Mouse (Mus musculus): ENCODE data around the gene Lrch1.

DNA sequence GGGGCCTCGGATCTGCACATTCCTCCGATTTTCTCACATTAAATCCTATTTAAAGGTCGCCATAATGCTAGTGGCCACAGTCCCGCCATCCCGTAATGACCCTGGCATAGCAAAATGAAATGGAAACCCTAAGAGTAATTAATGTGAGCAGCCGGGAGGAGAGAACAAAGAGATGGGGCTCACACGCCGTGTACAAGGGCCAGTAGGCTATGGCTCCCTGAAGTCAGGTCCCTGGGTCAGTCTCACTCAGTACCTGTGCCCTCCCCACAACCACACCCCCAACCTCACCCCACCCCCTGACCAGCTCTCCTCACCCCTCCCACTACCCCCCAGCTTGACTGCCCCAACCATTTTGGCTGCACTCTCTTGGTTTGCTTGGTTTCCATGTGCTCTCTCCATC is 31.6 kb downstream of the Lrch1 start:
- TF ChIP-seq HCFC1 (IDR thresholded peaks at IDR 0.05; ENCODE audit: borderline replicate concordance, insufficient read depth, low read length): no peak
- TF ChIP-seq MAFK (IDR thresholded peaks at IDR 0.05; ENCODE audit: insufficient read depth, low read depth, low read length): no peak
- TF ChIP-seq CHD2 (IDR thresholded peaks at IDR 0.05; ENCODE audit: low read depth, low read length): no peak
- no peak for TF ChIP-seq ZC3H11A (IDR thresholded peaks at IDR 0.05; ENCODE audit: borderline replicate concordance, low read depth, low read length)

All from ES-E14 (cell line).